Mouse (Mus musculus) heart, embryonic 11.5 days (tissue): ENCODE measurements around the gene Olfr1145. TPM values are rescaled to one million over a fixed set of nuclear protein-coding genes. Genes with fewer than 3 reads are reported as not detected.

Experiments used
- ATAC-seq: fragments of 200-750 bp; cut with Nextera tagmentation; replicated peaks from 2 replicates; pipeline ENCODE4 v1.8.0; 2017; ENCODE audit warnings: moderate library complexity; ENCODE audit not compliant: insufficient number of reproducible peaks, low FRiP score, low TSS enrichment
- H3K27ac ChIP-seq: fragments of 300-500 bp; sonication (generic); 2 replicates; pipeline ENCODE4 v1.5.1; 2014; ENCODE audit warnings: mild to moderate bottlenecking, low read depth, low read length
- H3K27me3 ChIP-seq: fragments of 300-500 bp; sonication (generic); 2 replicates; pipeline ENCODE4 v1.6.1; 2014; ENCODE audit warnings: mild to moderate bottlenecking, low read length, mixed read lengths; ENCODE audit not compliant: control insufficient read depth, insufficient read depth
- H3K36me3 ChIP-seq: fragments of 300-500 bp; sonication (generic); 2 replicates; pipeline ENCODE4 v1.6.1; 2014; ENCODE audit warnings: mild to moderate bottlenecking, low read length, moderate library complexity, mixed read lengths; ENCODE audit not compliant: control insufficient read depth, insufficient read depth
- H3K4me1 ChIP-seq: fragments of 300-500 bp; sonication (generic); 2 replicates; pipeline ENCODE4 v1.6.1; 2014; ENCODE audit warnings: low read length; ENCODE audit not compliant: control insufficient read depth, insufficient read depth
- H3K4me2 ChIP-seq: fragments of 300-500 bp; sonication (generic); 2 replicates; pipeline ENCODE4 v1.6.1; 2014; ENCODE audit warnings: mild to moderate bottlenecking, moderate library complexity
- H3K4me3 ChIP-seq: fragments of 300-500 bp; sonication (generic); 2 replicates; pipeline ENCODE4 v1.5.1; 2014; ENCODE audit warnings: low read depth, low read length
- H3K9ac ChIP-seq: fragments of 300-500 bp; sonication (generic); 2 replicates; pipeline ENCODE4 v1.6.1; 2014; ENCODE audit warnings: mild to moderate bottlenecking, low read depth, low read length, moderate library complexity
- H3K9me3 ChIP-seq: fragments of 300-500 bp; sonication (generic); replicated peaks from 2 replicates; pipeline ENCODE4 v1.6.1; 2016; ENCODE audit warnings: low read length; ENCODE audit not compliant: control insufficient read depth
- WGBS: fragments of 180-500 bp; shearing (Covaris S2); extraction: QIAGEN DNeasy Blood & Tissue Kit; methylation state at CpG from one replicate; pipeline ENCODE4 v1.1.7; 2014; ENCODE audit not compliant: insufficient replicate concordance; 5-methylcytosine and 5-hydroxymethylcytosine counted together
- polyA plus RNA-seq: library from polyadenylated mRNA; unstranded; fragments of >200 nt; fragmentation: Nextera tagmentation; extraction: Ambion mirVana; gene quantifications from 2 replicates; pipeline ENCODE4 v1.2.1, GENCODE M21; 2014

The Olfr1145 gene
- not detected in 2 replicates for polyA plus RNA-seq

- Histone ChIP-seq H3K4me1 (no peaks in the 10 kb centered on the region), H3K4me2 (no peak within 1 kb of the TSS), H3K27me3 (no peaks in the 10 kb centered on the region), H3K36me3 (no peaks in the 10 kb centered on the region), H3K27ac (no peak within 1 kb of the TSS), H3K9me3 (no peaks in the 10 kb centered on the region), H3K4me3 (no peak within 1 kb of the TSS), H3K9ac (no peak within 1 kb of the TSS)
- WGBS = 76% methylated on average over 1 of the region's 1 CpGs
- ATAC-seq = no peak
These were observed at the start of gene Olfr1145 for GRCm38 (mm10) chr2:87809522-87809921. Gene Olfr1145 (plus strand): TSS chr2:87809822.

DNA sequence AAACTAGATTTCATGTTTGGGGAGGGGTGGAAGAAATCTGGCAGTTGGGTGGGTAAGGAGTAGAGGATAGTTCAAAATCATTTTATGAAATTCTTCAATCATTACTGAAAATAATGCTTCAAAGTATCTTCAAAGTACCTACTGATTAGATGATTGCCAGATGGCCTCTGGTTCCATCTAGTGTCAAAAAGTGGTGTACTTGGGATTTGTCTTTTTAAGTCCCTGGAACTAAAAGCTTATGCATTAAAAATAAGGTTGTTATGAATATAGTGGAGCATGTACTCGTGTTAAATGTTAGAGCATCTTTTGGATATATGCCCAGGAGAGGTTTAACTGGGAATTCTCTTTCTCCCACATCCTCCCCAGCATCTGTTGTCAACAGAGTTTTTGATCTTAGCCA lies 33.5 kb upstream of the Olfr1145 start:
- H3K36me3 ChIP-seq = no peaks in the 10 kb centered on the region
- H3K9me3 ChIP-seq = no peaks in the 10 kb centered on the region
- no peak for ATAC-seq
- no peak overlapping the region for H3K4me3 ChIP-seq
- WGBS = 37% methylated on average over 1 of the region's 1 CpGs
- H3K4me2 ChIP-seq = no peak overlapping the region
- H3K4me1 ChIP-seq = no peaks in the 10 kb centered on the region
- no peak overlapping the region for H3K9ac ChIP-seq
- H3K27me3 ChIP-seq = no peaks in the 10 kb centered on the region
- no peak overlapping the region for H3K27ac ChIP-seq

DNA sequence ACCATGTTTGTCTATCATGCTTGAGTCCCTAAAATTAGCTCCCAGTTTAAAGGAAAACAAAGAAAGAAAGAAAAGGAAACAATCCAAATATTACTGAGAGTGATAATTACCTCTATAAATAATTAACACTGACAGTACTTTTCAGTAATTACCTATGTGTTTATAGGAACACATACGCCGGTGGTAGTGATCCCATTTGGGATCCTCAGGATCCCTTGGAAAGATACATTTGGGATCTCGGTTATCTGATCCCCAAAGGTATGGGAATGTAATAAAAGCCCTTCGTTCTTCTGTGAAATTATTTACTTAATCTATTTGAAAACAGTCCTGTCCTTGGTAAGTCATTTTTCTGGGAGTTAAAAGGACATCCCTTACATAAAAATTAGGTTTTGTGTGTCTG lies 30.4 kb upstream of the Olfr1145 start, which contains the start of gene Olfr152:
Gene Olfr152, plus strand, starts transcription at position 301 of the 400 bp plus-strand sequence.
- Histone ChIP-seq H3K27ac (no peak within 1 kb of the TSS), H3K27me3 (no peaks in the 10 kb centered on the region), H3K36me3 (no peaks in the 10 kb centered on the region), H3K4me1 (no peaks in the 10 kb centered on the region), H3K4me2 (no peak within 1 kb of the TSS), H3K9ac (no peak within 1 kb of the TSS), H3K4me3 (no peak within 1 kb of the TSS), H3K9me3 (no peaks in the 10 kb centered on the region)
- 73% methylated on average over 4 of the region's 4 CpGs for WGBS
- ATAC-seq = no peak

- no peak within 1 kb of the TSS for H3K4me3 ChIP-seq
- H3K4me1 ChIP-seq = no peaks in the 10 kb centered on the region
- H3K9ac ChIP-seq = no peak within 1 kb of the TSS
- no peaks in the 10 kb centered on the region for H3K9me3 ChIP-seq
- H3K36me3 ChIP-seq = no peaks in the 10 kb centered on the region
- ATAC-seq = no peak
- H3K4me2 ChIP-seq = no peak within 1 kb of the TSS
- H3K27me3 ChIP-seq = no peaks in the 10 kb centered on the region
- H3K27ac ChIP-seq = no peak within 1 kb of the TSS
These were observed 9.3 kb upstream of the Olfr1145 start, which contains the start of gene Olfr1143 for GRCm38 (mm10) chr2:87800292-87800691. Gene Olfr1143 (plus strand): TSS chr2:87800592.

GRCm38 (mm10) chr2:87830233-87830632 lies 20.6 kb downstream of the Olfr1145 start, which contains the start of gene Olfr1148:
Gene Olfr1148 (plus strand): TSS chr2:87830533.
- no peaks in the 10 kb centered on the region for H3K4me1 ChIP-seq
- WGBS = 98% methylated on average over 1 of the region's 1 CpGs
- no peak for ATAC-seq
- no peak within 1 kb of the TSS for H3K9ac ChIP-seq
- no peaks in the 10 kb centered on the region for H3K9me3 ChIP-seq
- H3K4me2 ChIP-seq = no peak within 1 kb of the TSS
- H3K36me3 ChIP-seq = no peaks in the 10 kb centered on the region
- no peak within 1 kb of the TSS for H3K4me3 ChIP-seq
- H3K27me3 ChIP-seq = no peaks in the 10 kb centered on the region
- H3K27ac ChIP-seq = no peak within 1 kb of the TSS

GRCm38 (mm10) chr2:87843693-87844092 lies 34.1 kb downstream of the Olfr1145 start, which contains the start of gene Olfr1150-ps1:
Gene Olfr1150-ps1 (plus strand): TSS chr2:87843993.
- no peak within 1 kb of the TSS for H3K4me2 ChIP-seq
- H3K4me3 ChIP-seq = no peak within 1 kb of the TSS
- ATAC-seq = no peak
- H3K4me1 ChIP-seq = no peaks in the 10 kb centered on the region
- no peaks in the 10 kb centered on the region for H3K27me3 ChIP-seq
- H3K36me3 ChIP-seq = no peaks in the 10 kb centered on the region
- H3K27ac ChIP-seq = no peak within 1 kb of the TSS
- WGBS = 51% methylated on average over 1 of the region's 1 CpGs
- no peaks in the 10 kb centered on the region for H3K9me3 ChIP-seq
- H3K9ac ChIP-seq = no peak within 1 kb of the TSS

DNA sequence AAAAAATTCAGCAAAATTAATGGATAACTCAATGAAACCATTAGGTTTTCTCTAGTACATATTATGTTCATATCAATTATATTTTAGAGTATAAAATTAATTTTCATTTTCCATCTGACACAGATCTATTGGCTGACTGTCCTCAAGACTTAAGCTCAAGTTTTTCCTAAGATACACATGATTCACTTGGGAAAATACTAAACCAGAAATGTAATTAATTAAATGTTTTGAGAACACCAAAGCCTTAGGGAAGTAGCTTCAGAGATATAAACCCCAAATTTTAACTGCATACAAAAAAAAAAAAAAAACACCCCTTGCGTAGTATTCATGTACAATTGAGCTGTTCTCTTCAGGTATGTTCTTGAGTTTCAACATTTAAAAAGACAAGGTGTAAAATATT lies 45.9 kb downstream of the Olfr1145 start, which contains the start of gene Olfr1151:
Gene Olfr1151, plus strand, starts transcription at position 301 of the 400 bp plus-strand sequence.
- no peak for ATAC-seq
- Histone ChIP-seq H3K9ac (no peak within 1 kb of the TSS), H3K9me3 (no peaks in the 10 kb centered on the region), H3K36me3 (no peaks in the 10 kb centered on the region), H3K4me2 (no peak within 1 kb of the TSS), H3K4me1 (no peaks in the 10 kb centered on the region), H3K27me3 (no peaks in the 10 kb centered on the region), H3K4me3 (no peak within 1 kb of the TSS), H3K27ac (no peak within 1 kb of the TSS)
- WGBS = 76% methylated on average over 1 of the region's 1 CpGs

Other genes with a start within 250 kb of the Olfr1145 start
- gene Olfr1129, start 235.9 kb upstream of the Olfr1145 start, polyA plus RNA-seq = not detected in 2 replicates
- gene Olfr1130, start 203.6 kb upstream of the Olfr1145 start, polyA plus RNA-seq = not detected in 2 replicates
- not detected in 2 replicates for gene Olfr1131, start 182.7 kb upstream of the Olfr1145 start, polyA plus RNA-seq
- gene Olfr1132, start 172.3 kb upstream of the Olfr1145 start, polyA plus RNA-seq = not detected in 2 replicates
- not detected in 2 replicates for gene Olfr1133, start 162.4 kb upstream of the Olfr1145 start, polyA plus RNA-seq
- not detected in 2 replicates for gene Olfr1134, start 151.4 kb upstream of the Olfr1145 start, polyA plus RNA-seq
- gene Olfr1135, start 136.2 kb upstream of the Olfr1145 start, polyA plus RNA-seq = not detected in 2 replicates
- not detected in 2 replicates for gene Olfr1136, start 115.9 kb upstream of the Olfr1145 start, polyA plus RNA-seq
- not detected in 2 replicates for gene Olfr1137, start 96.6 kb upstream of the Olfr1145 start, polyA plus RNA-seq
- gene Olfr1138, start 69.8 kb upstream of the Olfr1145 start, polyA plus RNA-seq = not detected in 2 replicates
- not detected in 2 replicates for gene Olfr1140, start 66.1 kb upstream of the Olfr1145 start, polyA plus RNA-seq
- not detected in 2 replicates for gene Olfr1141, start 55.8 kb upstream of the Olfr1145 start, polyA plus RNA-seq
- not detected in 2 replicates for gene Olfr152, start 30.3 kb upstream of the Olfr1145 start, polyA plus RNA-seq
- gene Olfr1143, start 9.2 kb upstream of the Olfr1145 start, polyA plus RNA-seq = not detected in 2 replicates
- not detected in 2 replicates for gene Olfr1148, start 20.7 kb downstream of the Olfr1145 start, polyA plus RNA-seq
- gene Olfr1150-ps1, start 34.2 kb downstream of the Olfr1145 start, polyA plus RNA-seq = not detected in 2 replicates
- not detected in 2 replicates for gene Olfr1151, start 46.0 kb downstream of the Olfr1145 start, polyA plus RNA-seq
- gene Olfr1152, start 56.7 kb downstream of the Olfr1145 start, polyA plus RNA-seq = not detected in 2 replicates
- gene Olfr1153, start 85.1 kb downstream of the Olfr1145 start, polyA plus RNA-seq = not detected in 2 replicates
- gene Olfr1154, start 95.3 kb downstream of the Olfr1145 start, polyA plus RNA-seq = not detected in 2 replicates
- gene Olfr1155, start 135.3 kb downstream of the Olfr1145 start, polyA plus RNA-seq = not detected in 2 replicates
- gene Olfr1156, start 143.3 kb downstream of the Olfr1145 start, polyA plus RNA-seq = not detected in 2 replicates
- gene Olfr1157, start 158.5 kb downstream of the Olfr1145 start, polyA plus RNA-seq = not detected in 2 replicates
- not detected in 2 replicates for gene Olfr74, start 164.8 kb downstream of the Olfr1145 start, polyA plus RNA-seq
- gene Olfr1158, start 180.3 kb downstream of the Olfr1145 start, polyA plus RNA-seq = not detected in 2 replicates
- gene Olfr1160, start 198.4 kb downstream of the Olfr1145 start, polyA plus RNA-seq = not detected in 2 replicates
- not detected in 2 replicates for gene Olfr1161, start 213.0 kb downstream of the Olfr1145 start, polyA plus RNA-seq
- gene Olfr73, start 227.9 kb downstream of the Olfr1145 start, polyA plus RNA-seq = not detected in 2 replicates
- gene Olfr1162, start 241.3 kb downstream of the Olfr1145 start, polyA plus RNA-seq = not detected in 2 replicates